Mouse (Mus musculus) heart, embryonic 11.5 days (tissue): ENCODE measurements at regions not wholly inside any gene's neighbourhood (a gene's known extent, or its start where the extent isn't known, plus 50 kb on each side); places are given as distances from the start of the nearest gene placed in this dataset.

ENCODE experiments used
- ATAC-seq: fragments of 200-750 bp; cut with Nextera tagmentation; replicated peaks from 2 replicates; pipeline ENCODE4 v1.8.0; 2017; ENCODE audit warnings: moderate library complexity; ENCODE audit not compliant: insufficient number of reproducible peaks, low FRiP score, low TSS enrichment
- H3K27ac ChIP-seq: fragments of 300-500 bp; sonication (generic); 2 replicates; pipeline ENCODE4 v1.5.1; 2014; ENCODE audit warnings: mild to moderate bottlenecking, low read depth, low read length
- H3K27me3 ChIP-seq: fragments of 300-500 bp; sonication (generic); 2 replicates; pipeline ENCODE4 v1.6.1; 2014; ENCODE audit warnings: mild to moderate bottlenecking, low read length, mixed read lengths; ENCODE audit not compliant: control insufficient read depth, insufficient read depth
- H3K36me3 ChIP-seq: fragments of 300-500 bp; sonication (generic); 2 replicates; pipeline ENCODE4 v1.6.1; 2014; ENCODE audit warnings: mild to moderate bottlenecking, low read length, moderate library complexity, mixed read lengths; ENCODE audit not compliant: control insufficient read depth, insufficient read depth
- H3K4me1 ChIP-seq: fragments of 300-500 bp; sonication (generic); 2 replicates; pipeline ENCODE4 v1.6.1; 2014; ENCODE audit warnings: low read length; ENCODE audit not compliant: control insufficient read depth, insufficient read depth
- H3K4me2 ChIP-seq: fragments of 300-500 bp; sonication (generic); 2 replicates; pipeline ENCODE4 v1.6.1; 2014; ENCODE audit warnings: mild to moderate bottlenecking, moderate library complexity
- H3K4me3 ChIP-seq: fragments of 300-500 bp; sonication (generic); 2 replicates; pipeline ENCODE4 v1.5.1; 2014; ENCODE audit warnings: low read depth, low read length
- H3K9ac ChIP-seq: fragments of 300-500 bp; sonication (generic); 2 replicates; pipeline ENCODE4 v1.6.1; 2014; ENCODE audit warnings: mild to moderate bottlenecking, low read depth, low read length, moderate library complexity
- H3K9me3 ChIP-seq: fragments of 300-500 bp; sonication (generic); replicated peaks from 2 replicates; pipeline ENCODE4 v1.6.1; 2016; ENCODE audit warnings: low read length; ENCODE audit not compliant: control insufficient read depth
- WGBS: fragments of 180-500 bp; shearing (Covaris S2); extraction: QIAGEN DNeasy Blood & Tissue Kit; methylation state at CpG from one replicate; pipeline ENCODE4 v1.1.7; 2014; ENCODE audit not compliant: insufficient replicate concordance; 5-methylcytosine and 5-hydroxymethylcytosine counted together

DNA sequence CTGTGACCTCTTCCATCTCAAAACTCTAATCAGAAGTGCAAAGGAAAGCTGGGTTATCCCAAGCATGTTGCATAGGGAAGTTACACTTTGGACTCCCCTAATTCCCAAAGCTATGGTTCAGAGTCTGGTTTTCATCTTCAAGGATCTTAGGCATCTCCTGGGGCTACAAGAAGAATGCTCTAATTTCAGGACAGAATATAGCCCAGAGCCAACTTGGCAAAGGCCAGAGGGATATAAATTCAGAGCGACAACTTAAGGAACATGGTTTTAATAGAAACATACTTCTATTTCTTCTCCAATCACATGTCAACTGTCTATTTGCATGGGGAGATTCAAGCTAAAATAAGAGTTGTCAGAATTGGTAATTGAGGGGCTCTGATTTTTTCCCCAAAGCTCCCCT, 441.4 kb upstream of the Klf4 start:
- Histone ChIP-seq H3K9me3 (no peaks in the 10 kb centered on the region), H3K9ac (no peak overlapping the region), H3K4me2 (no peak overlapping the region), H3K4me1 (no peaks in the 10 kb centered on the region), H3K27me3 (no peaks in the 10 kb centered on the region), H3K27ac (no peak overlapping the region), H3K4me3 (no peak overlapping the region), H3K36me3 (no peaks in the 10 kb centered on the region)
- ATAC-seq = no peak
- 91% methylated on average over 1 of the region's 1 CpGs for WGBS

DNA sequence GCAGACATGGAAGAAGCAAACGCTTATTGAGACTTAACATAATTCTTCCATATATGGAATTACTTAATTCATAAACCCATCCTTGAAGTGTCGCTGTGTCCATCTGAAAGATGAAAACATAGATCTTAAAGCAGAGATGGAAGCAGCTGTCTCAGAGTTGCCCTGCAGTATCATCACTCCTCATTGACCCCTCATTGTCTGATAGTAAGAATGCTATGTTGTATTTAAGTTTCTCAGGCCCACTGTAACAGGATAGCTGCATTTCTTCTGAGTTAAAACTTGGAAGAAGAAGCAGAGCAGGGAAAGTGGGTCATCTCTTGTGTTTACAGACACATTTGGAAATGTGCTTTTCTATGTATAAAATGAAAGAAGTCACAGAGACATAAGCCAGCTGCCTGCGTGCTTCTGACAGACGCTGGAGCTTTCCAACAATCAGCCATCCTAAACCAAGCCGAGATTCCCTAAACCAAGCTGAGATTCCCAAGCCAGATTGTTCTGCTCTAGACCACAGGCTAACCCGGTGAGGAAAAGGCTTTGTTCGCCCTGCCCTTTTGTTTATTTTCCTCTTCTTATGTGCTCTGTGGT, 440.1 kb upstream of the Klf4 start:
- 74% methylated on average over 7 of the region's 7 CpGs for WGBS
- no peaks in the 10 kb centered on the region for H3K9me3 ChIP-seq

DNA sequence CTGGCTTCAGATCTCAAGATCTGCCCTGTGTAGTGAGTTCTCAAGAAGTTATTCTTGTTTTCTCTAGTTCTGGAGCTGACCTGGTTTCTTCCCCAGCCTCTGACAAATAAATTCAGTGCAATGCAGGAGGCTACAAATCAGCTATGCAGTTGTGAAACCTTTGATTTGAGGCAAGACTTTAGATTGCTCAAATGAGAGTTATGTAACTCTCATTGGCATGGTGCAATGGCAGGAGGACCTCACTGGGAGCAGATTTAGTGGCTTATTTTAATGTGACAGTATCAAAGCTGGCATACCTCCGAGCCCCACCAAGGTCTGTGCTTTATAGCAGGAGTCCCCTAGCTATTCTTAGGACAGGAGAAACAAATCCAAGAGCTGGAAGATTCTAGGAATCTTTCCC, 427.8 kb upstream of the Klf4 start:
- WGBS = 71% methylated on average over 1 of the region's 1 CpGs
- H3K36me3 ChIP-seq = no peaks in the 10 kb centered on the region
- H3K9ac ChIP-seq = no peak overlapping the region

More for the DNA sequence above, 440.1 kb upstream of the Klf4 start:
- Histone ChIP-seq H3K9ac (no peak overlapping the region), H3K4me3 (no peak overlapping the region), H3K4me1 (no peaks in the 10 kb centered on the region), H3K27me3 (no peaks in the 10 kb centered on the region), H3K27ac (no peak overlapping the region), H3K4me2 (no peak overlapping the region), H3K36me3 (no peaks in the 10 kb centered on the region)
- ATAC-seq = no peak

DNA sequence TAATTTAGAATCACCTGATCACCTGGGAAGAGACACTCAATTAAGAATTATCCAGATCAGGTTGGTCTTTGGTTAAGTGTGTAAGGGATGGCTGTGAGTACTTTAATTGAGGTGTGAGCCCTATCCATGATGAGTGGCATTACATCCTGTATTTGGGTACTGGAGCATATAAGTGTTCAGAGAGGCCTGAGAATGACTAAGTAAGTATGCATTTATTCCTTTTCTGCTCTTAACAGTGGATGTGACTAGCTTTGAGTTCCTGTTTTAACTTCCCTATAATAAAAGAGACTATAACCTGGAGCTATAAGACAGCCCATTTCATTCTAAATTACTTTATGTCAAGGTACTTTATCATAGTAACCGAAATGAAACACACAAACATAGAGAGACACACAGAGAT, 421.4 kb upstream of the Klf4 start:
- Histone ChIP-seq H3K27me3 (no peaks in the 10 kb centered on the region), H3K9me3 (no peaks in the 10 kb centered on the region), H3K36me3 (no peaks in the 10 kb centered on the region), H3K9ac (no peak overlapping the region), H3K27ac (no peak overlapping the region), H3K4me2 (no peak overlapping the region), H3K4me3 (no peak overlapping the region), H3K4me1 (no peaks in the 10 kb centered on the region)
- ATAC-seq = no peak
- WGBS = 88% methylated on average over 1 of the region's 1 CpGs

More for the DNA sequence above, 427.8 kb upstream of the Klf4 start:
- no peaks in the 10 kb centered on the region for H3K27me3 ChIP-seq
- H3K4me3 ChIP-seq = no peak overlapping the region
- H3K4me2 ChIP-seq = no peak overlapping the region
- no peak overlapping the region for H3K27ac ChIP-seq
- H3K9me3 ChIP-seq = no peaks in the 10 kb centered on the region
- no peak for ATAC-seq
- H3K4me1 ChIP-seq = no peaks in the 10 kb centered on the region

DNA sequence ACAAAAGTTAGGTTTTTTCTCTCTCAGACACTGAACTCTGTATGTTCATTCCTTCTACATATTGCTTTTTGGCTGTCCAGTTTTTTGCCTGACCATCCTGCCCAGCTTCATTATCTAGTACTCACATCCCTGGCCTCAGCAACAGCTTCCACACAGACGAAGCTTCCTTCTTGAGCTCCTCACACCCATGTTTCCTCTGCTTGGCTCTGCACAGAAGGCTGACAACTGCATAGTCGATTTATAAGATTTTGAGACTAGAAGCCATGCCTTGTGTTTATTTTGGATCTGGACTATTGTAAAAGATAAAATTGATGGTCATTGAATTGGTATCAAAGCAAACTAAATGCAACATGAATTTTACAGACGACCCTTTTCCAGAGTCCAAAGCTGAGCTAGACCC, 420.0 kb upstream of the Klf4 start:
- H3K27ac ChIP-seq = no peak overlapping the region
- H3K9me3 ChIP-seq = no peaks in the 10 kb centered on the region
- 71% methylated on average over 3 of the region's 3 CpGs for WGBS
- no peak overlapping the region for H3K9ac ChIP-seq
- no peaks in the 10 kb centered on the region for H3K36me3 ChIP-seq
- H3K4me2 ChIP-seq = no peak overlapping the region
- H3K27me3 ChIP-seq = no peaks in the 10 kb centered on the region
- ATAC-seq = no peak
- no peaks in the 10 kb centered on the region for H3K4me1 ChIP-seq
- no peak overlapping the region for H3K4me3 ChIP-seq

DNA sequence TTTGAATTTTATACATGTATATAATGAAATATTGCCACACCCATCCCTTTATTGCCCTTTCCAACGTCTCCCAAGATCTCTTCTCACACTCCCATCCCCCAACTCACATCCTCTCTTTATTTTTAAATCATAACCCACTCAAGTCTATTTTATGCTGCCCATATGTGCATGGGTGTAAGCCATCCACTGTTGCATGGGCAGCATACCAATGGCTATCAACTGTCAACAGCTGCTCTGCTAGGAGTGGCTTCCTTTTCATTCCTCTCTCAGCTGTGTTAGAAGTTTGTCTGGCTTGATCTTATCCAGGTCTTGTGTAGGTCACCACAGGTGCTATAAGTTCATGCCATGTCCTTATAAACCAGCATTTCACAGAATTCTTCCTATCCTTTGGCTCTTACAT, 409.2 kb upstream of the Klf4 start:
- no peak overlapping the region for H3K4me2 ChIP-seq
- H3K27ac ChIP-seq = no peak overlapping the region
- WGBS = 61% methylated on average over 1 of the region's 1 CpGs
- ATAC-seq = no peak
- H3K27me3 ChIP-seq = no peaks in the 10 kb centered on the region
- H3K4me3 ChIP-seq = no peak overlapping the region
- H3K4me1 ChIP-seq = no peaks in the 10 kb centered on the region
- no peak overlapping the region for H3K9ac ChIP-seq
- no peaks in the 10 kb centered on the region for H3K36me3 ChIP-seq
- no peaks in the 10 kb centered on the region for H3K9me3 ChIP-seq

DNA sequence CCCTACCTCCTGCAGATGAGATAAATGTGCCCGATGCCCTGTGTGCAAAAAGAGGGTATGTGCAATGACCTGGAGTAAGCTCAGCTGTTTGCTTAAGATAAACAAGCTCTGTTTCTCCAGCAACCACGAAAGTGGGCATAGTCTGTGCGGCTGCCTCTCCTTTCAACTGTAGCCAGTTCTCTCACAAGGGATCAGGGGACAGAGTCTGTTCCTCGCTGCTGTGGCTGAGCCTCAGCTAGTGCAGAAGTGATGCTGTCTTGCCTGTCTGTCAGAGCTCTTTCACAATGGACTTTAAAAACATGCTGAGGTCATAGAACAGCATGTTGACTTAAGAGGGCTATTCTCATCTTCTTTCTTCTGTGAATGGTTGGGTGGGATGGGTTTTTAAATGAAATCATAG, 406.1 kb upstream of the Klf4 start:
- no peaks in the 10 kb centered on the region for H3K4me1 ChIP-seq
- H3K9ac ChIP-seq = no peak overlapping the region
- no peak overlapping the region for H3K27ac ChIP-seq
- no peak overlapping the region for H3K4me2 ChIP-seq
- WGBS = 53% methylated on average over 4 of the region's 4 CpGs
- H3K36me3 ChIP-seq = no peaks in the 10 kb centered on the region
- no peaks in the 10 kb centered on the region for H3K27me3 ChIP-seq
- H3K9me3 ChIP-seq = no peaks in the 10 kb centered on the region
- no peak for ATAC-seq
- H3K4me3 ChIP-seq = no peak overlapping the region

- no peak overlapping the region for H3K27ac ChIP-seq
- ATAC-seq = no peak
- H3K27me3 ChIP-seq = no peaks in the 10 kb centered on the region
- no peak overlapping the region for H3K9ac ChIP-seq
- no peaks in the 10 kb centered on the region for H3K4me1 ChIP-seq
- WGBS = 69% methylated on average over 1 of the region's 1 CpGs
- H3K36me3 ChIP-seq = no peaks in the 10 kb centered on the region
- H3K4me2 ChIP-seq = no peak overlapping the region
- H3K9me3 ChIP-seq = no peaks in the 10 kb centered on the region
- H3K4me3 ChIP-seq = no peak overlapping the region
Observed at GRCm38 (mm10) chr4:55937833-55938232, 405.6 kb upstream of the Klf4 start.

- H3K4me3 ChIP-seq = no peak overlapping the region
- H3K9me3 ChIP-seq = no peaks in the 10 kb centered on the region
- no peak overlapping the region for H3K4me2 ChIP-seq
- ATAC-seq = no peak
- no peaks in the 10 kb centered on the region for H3K36me3 ChIP-seq
- WGBS = 66% methylated on average over 11 of the region's 11 CpGs
- H3K9ac ChIP-seq = no peak overlapping the region
- no peak overlapping the region for H3K27ac ChIP-seq
- H3K27me3 ChIP-seq = no peaks in the 10 kb centered on the region
- H3K4me1 ChIP-seq = no peaks in the 10 kb centered on the region
Observed at GRCm38 (mm10) chr4:55929141-55929782, 397.0 kb upstream of the Klf4 start.
